Mouse (Mus musculus) hindbrain, postnatal 0 days (tissue): ENCODE measurements around the gene Myo6. TPM values are rescaled to one million over a fixed set of nuclear protein-coding genes. Genes with fewer than 3 reads are reported as not detected.

ENCODE experiments used
- ATAC-seq: fragments of 200-750 bp; cut with Nextera tagmentation; 2 replicates; pipeline ENCODE4 v1.8.0; 2017; ENCODE audit warnings: mild to moderate bottlenecking, moderate TSS enrichment, moderate library complexity
- DNase-seq: peaks from one replicate; pipeline ENCODE4 v3.0.0-alpha.2; 2015; ENCODE audit warnings: low spot score
- H3K27ac ChIP-seq: fragments of 300-500 bp; sonication (generic); 2 replicates; pipeline ENCODE4 v1.5.1; 2014; ENCODE audit warnings: mild to moderate bottlenecking
- H3K27me3 ChIP-seq: fragments of 300-500 bp; sonication (generic); 2 replicates; pipeline ENCODE4 v1.6.1; 2014; ENCODE audit warnings: low read length, mixed read lengths; ENCODE audit not compliant: insufficient read depth
- H3K36me3 ChIP-seq: fragments of 300-500 bp; sonication (generic); 2 replicates; pipeline ENCODE4 v1.6.1; 2014; ENCODE audit warnings: low read length, mixed read lengths; ENCODE audit not compliant: insufficient read depth
- H3K4me1 ChIP-seq: fragments of 300-500 bp; sonication (generic); 2 replicates; pipeline ENCODE4 v1.6.1; 2014; ENCODE audit warnings: antibody characterized with exemption, low read length, mixed read lengths; ENCODE audit not compliant: insufficient read depth
- H3K4me2 ChIP-seq: fragments of 300-500 bp; sonication (generic); 2 replicates; pipeline ENCODE4 v1.6.1; 2014; ENCODE audit warnings: low read depth, mild to moderate bottlenecking, low read length, moderate library complexity, mixed read lengths
- H3K4me3 ChIP-seq: fragments of 300-500 bp; sonication (generic); 2 replicates; pipeline ENCODE4 v1.5.1; 2014; ENCODE audit warnings: low read length
- H3K9ac ChIP-seq: fragments of 300-500 bp; sonication (generic); replicated peaks from 2 replicates; pipeline ENCODE4 v1.6.1; 2014; ENCODE audit warnings: mild to moderate bottlenecking, low read length, moderate library complexity, mixed read lengths
- H3K9me3 ChIP-seq: fragments of 300-500 bp; sonication (generic); 2 replicates; pipeline ENCODE4 v1.6.1; 2016; ENCODE audit warnings: low read length, mixed read lengths
- CTCF ChIP-seq: IDR thresholded peaks from 2 replicates; pipeline ENCODE4 v1.5.1; 2016; ENCODE audit warnings: antibody characterized with exemption, control low read depth, low read depth
- WGBS: fragments of 180-500 bp; shearing (Covaris S2); extraction: QIAGEN DNeasy Blood & Tissue Kit; methylation state at CpG from one replicate; pipeline ENCODE4 v1.1.7; 2014; 5-methylcytosine and 5-hydroxymethylcytosine counted together
- polyA plus RNA-seq: library from polyadenylated mRNA; unstranded; fragments of >200 nt; fragmentation: Nextera tagmentation; extraction: Ambion mirVana; gene quantifications from 2 replicates; pipeline ENCODE4 v1.2.1, GENCODE M21; 2015
- total RNA-seq: library from RNA; depleted of rRNA; stranded (reverse); fragments of >200 nt; gene quantifications from 2 replicates; pipeline ENCODE4 v1.2.3, GENCODE M21; 2014

Myo6 gene
- total and polyA plus RNA-seq, 2 experiments from 2014 or later = 32.6 to 48.4 TPM

DNA sequence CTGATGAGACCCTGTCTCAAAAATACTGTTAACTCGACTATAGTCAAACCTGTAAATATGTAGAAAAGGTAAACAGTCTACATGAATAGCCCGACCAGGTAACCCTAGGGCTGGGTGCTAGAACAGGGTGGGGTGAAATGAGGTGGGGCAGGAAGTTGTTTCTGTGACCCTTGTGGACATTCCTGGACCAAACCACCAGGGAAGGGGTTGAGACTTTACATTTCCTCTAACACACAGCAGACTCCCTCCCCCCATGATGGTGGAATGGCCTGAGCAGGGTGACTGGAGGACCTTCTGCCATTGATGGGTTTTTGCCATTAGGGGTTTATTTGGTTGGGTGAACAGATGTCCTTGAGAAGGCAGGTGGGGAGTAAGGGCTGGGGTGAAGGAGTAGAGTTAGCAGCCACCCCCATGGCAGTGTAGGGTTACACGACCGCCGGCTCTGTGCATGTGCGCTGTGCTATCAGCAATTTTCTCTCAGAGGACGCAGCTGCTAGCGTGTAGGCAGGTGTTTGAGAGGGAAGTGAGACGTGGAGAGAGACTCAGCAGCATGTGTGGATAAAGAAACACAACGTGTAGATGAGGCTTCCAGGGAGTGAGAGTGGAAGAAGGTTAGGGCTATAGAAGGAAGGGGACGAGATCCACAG lies 59.3 kb downstream of the Myo6 start:
- H3K4me1 ChIP-seq = no peaks in the 10 kb centered on the region
- H3K9me3 ChIP-seq = no peaks in the 10 kb centered on the region
- no peaks in the 10 kb centered on the region for H3K36me3 ChIP-seq
- H3K9ac ChIP-seq = no peak overlapping the region
- ATAC-seq (no peak), DNase-seq (no peak)
- H3K4me3 ChIP-seq = no peak overlapping the region
- 92% methylated on average over 11 of the region's 11 CpGs for WGBS
- H3K27ac ChIP-seq = no peak overlapping the region
- H3K4me2 ChIP-seq = no peak overlapping the region
- H3K27me3 ChIP-seq = no peaks in the 10 kb centered on the region
- TF ChIP-seq CTCF = no peak

DNA sequence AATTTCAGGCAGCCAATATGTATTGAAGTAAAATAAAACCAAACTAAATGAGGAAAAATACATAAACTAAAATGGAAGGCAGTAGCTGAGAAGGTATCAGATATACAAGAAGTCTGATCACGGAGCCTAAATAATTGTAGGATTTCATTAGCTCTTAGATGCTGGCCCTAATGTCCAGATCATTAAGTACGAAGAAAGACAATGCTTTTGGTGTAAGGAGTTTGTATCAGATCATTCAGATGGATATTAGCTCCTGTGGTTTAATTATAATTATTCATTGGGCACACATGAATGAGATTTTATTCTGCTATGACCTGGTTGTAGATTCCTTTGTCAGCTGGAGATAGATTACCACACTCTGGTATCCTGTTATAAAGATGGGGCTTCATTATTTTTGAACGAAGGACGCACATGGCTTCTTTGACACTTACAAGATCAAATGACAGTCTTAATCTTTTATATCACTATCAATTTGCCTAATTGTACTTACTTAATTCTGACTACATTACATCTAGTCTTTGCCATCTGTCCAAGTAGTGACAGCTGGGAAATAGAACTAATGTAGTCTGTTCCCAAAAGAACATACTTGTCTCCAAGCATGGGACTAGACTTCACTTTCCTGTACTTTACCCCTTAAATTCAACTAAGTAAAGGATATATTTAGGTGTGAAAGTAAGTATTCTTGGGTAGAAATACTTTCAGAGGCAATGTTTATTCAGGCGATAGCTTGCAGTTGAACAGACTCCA lies 61.9 kb downstream of the Myo6 start:
- Histone ChIP-seq H3K36me3 (no peaks in the 10 kb centered on the region), H3K4me1 (no peaks in the 10 kb centered on the region), H3K9me3 (no peaks in the 10 kb centered on the region), H3K9ac (no peak overlapping the region), H3K4me2 (no peak overlapping the region), H3K4me3 (no peak overlapping the region), H3K27ac (no peak overlapping the region), H3K27me3 (no peaks in the 10 kb centered on the region)
- TF ChIP-seq CTCF = no peak
- DNase-seq (no peak), ATAC-seq (no peak)
- WGBS = 46% methylated on average over 5 of the region's 5 CpGs

DNA sequence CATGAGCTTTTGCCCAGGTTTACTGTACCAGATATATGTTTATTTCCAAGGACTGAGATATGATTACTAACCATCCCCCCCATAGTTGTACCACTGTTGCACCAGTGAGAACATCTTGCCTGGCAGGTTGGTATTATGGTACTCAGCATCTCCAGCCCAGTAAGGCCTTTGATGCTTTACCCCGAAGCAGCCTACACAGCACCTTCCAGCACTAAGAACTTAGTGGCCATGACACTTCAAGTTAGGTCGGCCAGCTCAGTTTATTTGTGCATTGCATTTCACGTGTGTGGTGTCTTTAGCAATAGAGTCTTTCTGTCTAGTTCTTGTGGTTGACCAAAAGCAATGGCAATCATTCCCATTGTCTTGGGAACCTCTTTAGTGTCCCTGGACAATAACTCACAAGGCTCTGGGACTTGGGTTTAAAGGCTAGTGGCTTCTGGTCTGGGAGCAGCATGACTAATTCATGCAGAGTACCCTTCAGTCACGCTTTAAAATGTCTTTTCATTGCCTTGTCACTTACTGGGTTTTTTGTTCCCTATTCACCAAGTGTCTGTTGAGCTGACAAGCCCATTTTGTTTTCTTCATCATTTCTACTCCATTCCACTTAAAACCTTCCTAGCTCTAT lies 69.1 kb downstream of the Myo6 start:
- DNase-seq = peak; percentile 20

DNA sequence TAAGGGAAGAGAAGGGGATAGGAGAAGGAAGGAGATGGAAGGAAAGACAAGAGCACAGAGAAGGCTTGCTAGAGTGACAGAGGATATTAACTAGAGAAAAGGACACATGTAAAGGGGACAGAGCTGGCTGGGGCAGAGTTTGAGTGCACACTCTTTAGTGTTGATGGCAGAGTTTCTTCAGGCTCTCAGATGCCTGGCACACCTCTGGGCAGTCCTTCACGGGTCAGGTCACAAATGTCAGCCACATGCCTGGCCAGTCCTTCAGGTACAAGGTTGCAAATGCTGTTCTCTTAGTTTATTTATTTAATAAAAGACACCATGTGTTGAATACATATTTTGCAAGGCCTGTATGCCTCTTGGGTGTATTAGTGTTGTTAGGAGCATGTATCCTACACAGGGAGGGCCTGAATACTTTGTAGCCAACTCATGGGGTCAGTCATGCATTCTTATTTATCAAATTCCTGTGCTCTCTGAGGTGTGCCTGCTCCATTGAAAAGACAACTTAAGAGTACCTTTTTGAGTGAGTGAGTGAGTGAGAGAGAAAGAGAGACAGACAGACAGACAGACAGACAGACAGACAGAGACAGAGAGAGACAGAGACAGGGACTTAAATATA lies 72.5 kb downstream of the Myo6 start:
- Histone ChIP-seq H3K36me3 (no peaks in the 10 kb centered on the region), H3K27ac (no peak overlapping the region), H3K27me3 (no peaks in the 10 kb centered on the region), H3K4me3 (no peak overlapping the region), H3K9ac (no peak overlapping the region), H3K4me1 (no peaks in the 10 kb centered on the region), H3K4me2 (no peak overlapping the region), H3K9me3 (peaks cover 6% of the 10 kb centered on the region; the same call in 1 of the 2 replicates)
- WGBS = 88% methylated on average over 1 of the region's 1 CpGs
- ATAC-seq = no peak
- DNase-seq = no peak
- TF ChIP-seq CTCF = no peak

More for the DNA sequence above, 69.1 kb downstream of the Myo6 start:
- 25% methylated on average over 4 of the region's 4 CpGs for WGBS
- TF ChIP-seq CTCF = no peak
- Histone ChIP-seq H3K27ac (no peak overlapping the region), H3K36me3 (no peaks in the 10 kb centered on the region), H3K27me3 (no peaks in the 10 kb centered on the region), H3K4me2 (no peak overlapping the region), H3K9me3 (no peaks in the 10 kb centered on the region), H3K4me1 (no peaks in the 10 kb centered on the region), H3K9ac (no peak overlapping the region), H3K4me3 (no peak overlapping the region)
- ATAC-seq = peak; percentile 82

DNA sequence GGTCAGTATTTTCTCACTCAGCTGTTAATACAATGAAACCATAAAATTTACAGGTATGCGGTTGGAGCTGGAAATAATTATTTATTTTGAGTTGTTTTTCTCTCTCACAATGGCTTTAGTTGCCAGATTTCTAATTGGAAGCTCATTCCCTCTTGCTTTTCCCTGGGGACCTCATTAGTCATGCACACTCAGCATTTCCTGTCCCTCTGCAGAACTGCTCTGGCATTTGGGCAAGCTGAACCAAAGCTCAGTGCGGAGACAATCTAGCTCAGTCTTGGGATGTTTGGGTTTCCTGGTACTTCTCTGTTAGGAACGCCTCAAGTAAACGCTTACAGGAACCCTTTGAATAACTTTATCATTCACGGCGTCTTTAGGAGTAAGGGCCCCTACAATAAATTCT lies 76.9 kb downstream of the Myo6 start:
- H3K4me3 ChIP-seq = no peak overlapping the region
- 79% methylated on average over 6 of the region's 6 CpGs for WGBS
- peak; percentile 33 for DNase-seq
- no peaks in the 10 kb centered on the region for H3K36me3 ChIP-seq
- H3K27ac ChIP-seq = no peak overlapping the region
- H3K27me3 ChIP-seq = no peaks in the 10 kb centered on the region
- H3K4me2 ChIP-seq = no peak overlapping the region
- ATAC-seq = no peak
- H3K9me3 ChIP-seq = peaks cover 6% of the 10 kb centered on the region; the same call in 1 of the 2 replicates
- no peak for TF ChIP-seq CTCF
- H3K9ac ChIP-seq = no peak overlapping the region
- H3K4me1 ChIP-seq = no peaks in the 10 kb centered on the region

DNA sequence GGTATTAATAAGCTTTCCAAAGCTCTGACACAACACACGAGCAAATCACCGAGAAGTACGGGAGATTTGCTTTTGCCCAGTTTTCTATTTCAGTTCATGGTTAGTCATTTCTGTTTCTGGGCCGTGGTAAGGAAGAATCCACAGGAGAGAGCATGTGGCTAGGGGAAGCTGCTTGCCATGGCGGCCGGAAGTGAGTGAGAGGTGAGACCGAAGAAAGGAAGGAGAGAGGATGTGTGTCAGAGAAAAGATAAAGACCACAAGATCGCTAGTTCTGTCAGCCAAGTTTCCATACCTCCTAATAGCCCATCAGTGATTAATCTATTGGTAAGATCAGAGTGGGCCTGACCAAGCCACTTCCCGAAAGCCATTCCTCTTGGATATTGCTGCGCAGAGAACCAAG lies 87.3 kb downstream of the Myo6 start:
- ATAC-seq (no peak), DNase-seq (no peak)
- no peak overlapping the region for H3K27ac ChIP-seq
- H3K4me1 ChIP-seq = no peaks in the 10 kb centered on the region
- no peaks in the 10 kb centered on the region for H3K36me3 ChIP-seq
- no peak for TF ChIP-seq CTCF
- H3K9ac ChIP-seq = no peak overlapping the region
- 92% methylated on average over 10 of the region's 10 CpGs for WGBS
- H3K27me3 ChIP-seq = no peaks in the 10 kb centered on the region
- H3K9me3 ChIP-seq = no peaks in the 10 kb centered on the region
- H3K4me2 ChIP-seq = no peak overlapping the region
- no peak overlapping the region for H3K4me3 ChIP-seq
